Mouse (Mus musculus) myocyte (in vitro differentiated cells): Measurements from ENCODE around the gene Unc13c. TPM values are rescaled to one million over a fixed set of nuclear protein-coding genes. Genes with fewer than 3 reads are reported as not detected.

Experiments
- H3K27me3 ChIP-seq: one replicate; pipeline ENCODE4 v1.6.1; 2011; ENCODE audit not compliant: control insufficient read depth, insufficient read depth, insufficient read length
- H3K36me3 ChIP-seq: one replicate; pipeline ENCODE4 v1.6.1; 2011; ENCODE audit not compliant: control insufficient read depth, insufficient read depth
- H3K4me2 ChIP-seq: one replicate; pipeline ENCODE4 v1.6.1; 2011; ENCODE audit warnings: low read depth, control low read depth
- H3K4me3 ChIP-seq: one replicate; pipeline ENCODE4 v1.5.1; 2011; ENCODE audit warnings: mild to moderate bottlenecking, control low read depth, moderate library complexity
- H3K79me2 ChIP-seq: one replicate; pipeline ENCODE4 v1.6.1; 2011; ENCODE audit not compliant: control insufficient read depth, insufficient read depth
- H3ac ChIP-seq: one replicate; pipeline ENCODE4 v1.6.1; 2011; ENCODE audit not compliant: control insufficient read depth, insufficient read length
- CEBPB ChIP-seq: IDR thresholded peaks from 2 replicates; pipeline ENCODE4 v1.6.1; 2011; ENCODE audit warnings: mild to moderate bottlenecking, moderate library complexity; ENCODE audit not compliant: poor library complexity, insufficient read depth, severe bottlenecking
- E2F4 ChIP-seq: IDR thresholded peaks from one replicate; pipeline ENCODE4 v1.6.1; 2011; ENCODE audit warnings: mild to moderate bottlenecking, control low read depth, moderate library complexity; ENCODE audit not compliant: insufficient read depth
- MAX ChIP-seq: IDR thresholded peaks from one replicate; pipeline ENCODE4 v1.6.1; 2011; ENCODE audit warnings: low read depth, mild to moderate bottlenecking, control low read depth
- MYOD1 ChIP-seq, 3 experiments: IDR thresholded peaks; one replicate each; pipeline ENCODE4 v1.6.1; 2011; ENCODE audit warnings: control low read depth in 2 of 3, low read depth in 2 of 3, mild to moderate bottlenecking in 2 of 3, moderate library complexity in 1 of 3; ENCODE audit not compliant: insufficient read length in 2 of 3, control insufficient read depth in 1 of 3
- MYOG ChIP-seq, 3 experiments: IDR thresholded peaks; one replicate each; pipeline ENCODE4 v1.6.1; 2011; ENCODE audit warnings: control low read depth in 2 of 3, low read depth in 2 of 3, mild to moderate bottlenecking in 2 of 3; ENCODE audit not compliant: insufficient read length in 2 of 3, control insufficient read depth in 1 of 3, insufficient read depth in 1 of 3
- POLR2A ChIP-seq: IDR thresholded peaks from one replicate; pipeline ENCODE4 v1.6.1; 2011; ENCODE audit warnings: low read depth, mild to moderate bottlenecking, control low read depth, moderate library complexity; ENCODE audit not compliant: insufficient read length
- POLR2AphosphoS2 ChIP-seq: IDR thresholded peaks from one replicate; pipeline ENCODE4 v1.6.1; 2011; ENCODE audit warnings: low read depth, control low read depth; ENCODE audit not compliant: insufficient read length
- REST ChIP-seq: IDR thresholded peaks from one replicate; pipeline ENCODE4 v1.6.1; 2011; ENCODE audit warnings: mild to moderate bottlenecking, control low read depth, moderate library complexity; ENCODE audit not compliant: insufficient read depth, insufficient read length
- SRF ChIP-seq: IDR thresholded peaks from one replicate; pipeline ENCODE4 v1.6.1; 2011; ENCODE audit warnings: low read depth; ENCODE audit not compliant: control insufficient read depth, insufficient read length
- TCF12 ChIP-seq: IDR thresholded peaks from one replicate; pipeline ENCODE4 v1.6.1; 2011; ENCODE audit warnings: mild to moderate bottlenecking, control low read depth; ENCODE audit not compliant: poor library complexity, insufficient read depth, severe bottlenecking
- TCF3 ChIP-seq: IDR thresholded peaks from one replicate; pipeline ENCODE4 v1.6.1; 2011; ENCODE audit warnings: low read depth, control low read depth; ENCODE audit not compliant: insufficient read length
- USF1 ChIP-seq: IDR thresholded peaks from one replicate; pipeline ENCODE4 v1.6.1; 2011; ENCODE audit warnings: low read depth, mild to moderate bottlenecking, control low read depth, moderate library complexity
- polyA plus RNA-seq: library from polyadenylated mRNA; unstranded; fragments of >200 nt; fragmentation: generic; extraction: Trizol; gene quantifications from one replicate; pipeline ENCODE4 v1.2.1, GENCODE M21; 2012; ENCODE audit warnings: missing spikeins

The Unc13c gene
- polyA plus RNA-seq, 1 experiment: 0.02 TPM

DNA sequence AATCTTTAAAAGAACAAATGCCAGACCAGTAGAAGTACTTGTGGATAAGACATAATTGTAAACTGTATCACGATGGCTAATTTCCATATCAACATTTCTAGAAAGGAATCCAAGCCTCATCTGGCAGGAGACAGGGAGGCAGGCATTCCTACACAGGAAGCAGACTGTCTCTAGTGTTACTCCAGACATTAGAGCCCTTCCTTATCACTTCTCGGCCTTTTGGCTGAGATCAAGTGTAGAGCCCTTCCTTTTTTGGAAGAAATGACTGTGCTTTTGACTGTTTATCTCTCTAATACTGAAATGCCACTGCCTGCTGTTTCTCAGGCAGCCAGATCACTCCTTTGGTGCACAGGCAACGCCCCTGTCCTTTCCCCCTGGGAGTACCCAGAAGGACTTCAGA, 215.3 kb downstream of the Unc13c start:
- Histone ChIP-seq H3K27me3 (no peaks in the 10 kb centered on the region), H3K36me3 (no peaks in the 10 kb centered on the region), H3K4me3 (no peak overlapping the region), H3K79me2 (no peaks in the 10 kb centered on the region), H3ac (no peak overlapping the region), H3K4me2 (no peak overlapping the region)
- no peak for TF ChIP-seq USF1
- no peak for TF ChIP-seq TCF12
- no peak for TF ChIP-seq CEBPB
- no peak for TF ChIP-seq POLR2A
- TF ChIP-seq MYOD1 (IDR thresholded peaks at IDR 0.05; ENCODE audit: control insufficient read depth in 1 of 3, insufficient read length in 2 of 3, low read depth in 2 of 3): no peak

GRCm38 (mm10) chr9:73751344-73751743, 217.4 kb downstream of the Unc13c start:
- H3K4me2 ChIP-seq: no peak overlapping the region
- H3ac ChIP-seq: no peak overlapping the region
- TF ChIP-seq MAX: no peak
- H3K79me2 ChIP-seq: no peaks in the 10 kb centered on the region
- H3K27me3 ChIP-seq: no peaks in the 10 kb centered on the region
- no peak overlapping the region for H3K4me3 ChIP-seq
- H3K36me3 ChIP-seq: no peaks in the 10 kb centered on the region

- Histone ChIP-seq H3K36me3 (no peaks in the 10 kb centered on the region), H3K4me3 (no peak overlapping the region), H3K79me2 (no peaks in the 10 kb centered on the region), H3K4me2 (no peak overlapping the region), H3ac (no peak overlapping the region), H3K27me3 (no peaks in the 10 kb centered on the region)
- TF ChIP-seq E2F4 (no peak), POLR2AphosphoS2 (no peak), MYOG (IDR thresholded peaks at IDR 0.05; ENCODE audit: control insufficient read depth in 1 of 3, insufficient read depth in 1 of 3, insufficient read length in 2 of 3, low read depth in 2 of 3) (no peak), CEBPB (no peak), USF1 (no peak), POLR2A (no peak), MYOD1 (IDR thresholded peaks at IDR 0.05; ENCODE audit: control insufficient read depth in 1 of 3, insufficient read length in 2 of 3, low read depth in 2 of 3) (no peak), TCF3 (no peak), SRF (no peak), TCF12 (no peak), MAX (no peak), REST (no peak)
Observed at GRCm38 (mm10) chr9:73734446-73734845, 234.3 kb downstream of the Unc13c start.

DNA sequence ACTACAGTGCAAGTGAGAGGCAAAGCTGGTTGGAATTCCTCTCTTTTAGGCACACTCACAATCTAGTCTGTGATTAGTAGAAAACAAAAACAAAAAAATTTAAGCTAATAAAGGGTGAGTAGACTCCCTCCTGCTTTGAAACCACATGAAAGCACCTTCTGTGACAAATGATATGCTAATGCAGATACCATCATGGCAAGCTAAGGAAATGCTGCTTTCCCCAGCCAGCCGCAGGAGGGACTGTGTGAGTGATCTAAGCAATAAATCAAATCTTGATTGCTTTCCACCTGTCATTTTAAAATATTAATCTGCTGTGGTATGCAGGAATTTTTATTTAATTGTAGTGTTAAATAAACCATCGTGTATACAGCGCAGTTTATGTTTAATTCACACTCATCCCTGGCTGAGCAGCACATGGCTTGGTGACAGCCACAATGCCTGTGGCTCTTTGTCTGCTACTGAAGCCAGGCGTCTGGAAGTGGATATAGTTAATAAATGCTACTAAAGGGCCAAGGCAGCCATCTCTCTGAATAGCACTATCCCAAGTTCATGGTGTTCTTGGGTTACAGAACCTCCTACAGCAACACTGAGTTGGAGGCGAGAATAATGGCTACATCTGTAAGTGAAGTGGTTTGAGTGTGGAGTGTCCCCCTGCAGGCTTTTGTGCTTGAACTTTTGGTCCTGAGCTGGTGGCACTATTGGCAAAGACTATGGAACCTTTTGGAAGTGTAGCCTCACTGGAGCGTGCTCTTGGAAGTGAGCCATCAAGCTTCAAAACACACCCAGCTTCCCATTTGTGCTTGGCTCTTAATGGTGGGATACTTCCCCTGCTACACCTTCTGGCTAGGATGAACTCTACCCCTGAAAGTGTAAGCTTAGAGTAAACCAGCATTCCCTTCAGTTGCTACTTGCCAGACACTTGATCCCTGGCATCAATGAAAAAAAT, 242.8 kb downstream of the Unc13c start:
- no peak for TF ChIP-seq TCF3
- TF ChIP-seq MYOD1 (IDR thresholded peaks at IDR 0.05; ENCODE audit: control insufficient read depth in 1 of 3, insufficient read length in 2 of 3, low read depth in 2 of 3): no peak
- TF ChIP-seq MYOG (IDR thresholded peaks at IDR 0.05; ENCODE audit: control insufficient read depth in 1 of 3, insufficient read depth in 1 of 3, insufficient read length in 2 of 3, low read depth in 2 of 3): no peak
- no peak for TF ChIP-seq USF1
- no peak for TF ChIP-seq REST
- no peak for TF ChIP-seq CEBPB
- TF ChIP-seq MAX: no peak
- no peak for TF ChIP-seq POLR2AphosphoS2
- no peak for TF ChIP-seq TCF12
- no peak for TF ChIP-seq E2F4
- TF ChIP-seq SRF: no peak
- TF ChIP-seq POLR2A: no peak
- Histone ChIP-seq H3K4me3 (no peak overlapping the region), H3K4me2 (no peak overlapping the region), H3ac (no peak overlapping the region), H3K79me2 (no peaks in the 10 kb centered on the region), H3K27me3 (no peaks in the 10 kb centered on the region), H3K36me3 (no peaks in the 10 kb centered on the region)

- H3K79me2 ChIP-seq: no peaks in the 10 kb centered on the region
- H3K4me2 ChIP-seq: no peak overlapping the region
- H3ac ChIP-seq: no peak overlapping the region
- no peaks in the 10 kb centered on the region for H3K36me3 ChIP-seq
- TF ChIP-seq REST (no peak), MYOG (IDR thresholded peaks at IDR 0.05; ENCODE audit: control insufficient read depth in 1 of 3, insufficient read depth in 1 of 3, insufficient read length in 2 of 3, low read depth in 2 of 3) (no peak)
- H3K4me3 ChIP-seq: no peak overlapping the region
- no peaks in the 10 kb centered on the region for H3K27me3 ChIP-seq
Observed at GRCm38 (mm10) chr9:73724776-73725175, 244.0 kb downstream of the Unc13c start.
